Mouse (Mus musculus): ENCODE measurements around the gene Fahd2a. TPM values are rescaled to one million over a fixed set of nuclear protein-coding genes. Genes with fewer than 3 reads are reported as not detected.

Fahd2a gene
- polyA plus RNA-seq (2012; rRNA removed): 25.8 and 30.8 TPM in 2 replicates

DNA sequence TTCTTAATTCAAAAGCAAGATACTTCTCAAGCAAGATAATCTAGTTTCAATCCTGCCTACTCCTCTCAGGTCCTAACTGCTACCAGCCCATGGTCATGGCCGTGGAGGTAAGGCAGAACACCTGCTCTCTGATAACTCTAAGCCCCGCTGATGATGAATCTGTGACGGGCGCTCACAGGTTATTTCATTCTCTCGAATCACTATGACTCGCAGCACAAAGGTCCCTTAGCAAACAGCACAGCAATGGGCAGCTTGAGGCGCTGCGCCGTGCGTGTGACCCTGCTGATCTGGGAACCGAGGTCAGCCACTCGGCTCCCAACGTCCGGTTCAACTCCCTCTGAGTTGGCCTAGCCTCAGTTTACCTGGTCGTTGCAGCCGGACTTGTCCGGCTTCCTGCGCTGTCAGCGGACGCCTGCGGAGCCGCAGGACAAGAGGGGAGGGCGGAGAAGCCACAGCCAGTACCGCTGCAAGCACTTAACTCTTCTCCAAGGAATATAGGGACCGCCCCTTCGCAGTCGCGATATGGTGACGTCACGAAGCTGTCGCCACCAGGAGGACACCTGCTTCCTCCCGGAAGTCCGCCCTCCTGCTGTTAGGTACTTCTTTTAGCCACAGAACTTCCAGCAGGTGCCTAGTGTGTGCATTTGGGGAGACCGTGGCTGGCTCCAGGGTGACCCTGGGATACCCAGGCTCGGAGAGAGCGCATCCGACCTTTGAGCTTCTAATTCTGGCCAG is at the start of gene Fahd2a:
TSS of gene Fahd2a (minus strand) at position 511 of the 735 bp plus-strand sequence.
- DNase-seq (ENCODE audit: low read depth): peak; percentile 97
- TF ChIP-seq POLR2A (IDR thresholded peaks at IDR 0.05; ENCODE audit: borderline replicate concordance, extremely low read depth, insufficient read depth, insufficient read length, poor library complexity, severe bottlenecking) (peak; percentile 38; the same call in 1 of the 2 replicates), CTCF (IDR thresholded peaks at IDR 0.05; ENCODE audit: borderline replicate concordance, extremely low read depth, insufficient read depth, insufficient read length) (no peak)

- TF ChIP-seq CTCF (IDR thresholded peaks at IDR 0.05; ENCODE audit: borderline replicate concordance, extremely low read depth, insufficient read depth, insufficient read length) (no peak), POLR2A (IDR thresholded peaks at IDR 0.05; ENCODE audit: borderline replicate concordance, extremely low read depth, insufficient read depth, insufficient read length, poor library complexity, severe bottlenecking) (no peak)
- peak; percentile 89 for DNase-seq (ENCODE audit: low read depth)
Observed at GRCm38 (mm10) chr2:127484476-127485170, 40.3 kb upstream of the Fahd2a start.

DNA sequence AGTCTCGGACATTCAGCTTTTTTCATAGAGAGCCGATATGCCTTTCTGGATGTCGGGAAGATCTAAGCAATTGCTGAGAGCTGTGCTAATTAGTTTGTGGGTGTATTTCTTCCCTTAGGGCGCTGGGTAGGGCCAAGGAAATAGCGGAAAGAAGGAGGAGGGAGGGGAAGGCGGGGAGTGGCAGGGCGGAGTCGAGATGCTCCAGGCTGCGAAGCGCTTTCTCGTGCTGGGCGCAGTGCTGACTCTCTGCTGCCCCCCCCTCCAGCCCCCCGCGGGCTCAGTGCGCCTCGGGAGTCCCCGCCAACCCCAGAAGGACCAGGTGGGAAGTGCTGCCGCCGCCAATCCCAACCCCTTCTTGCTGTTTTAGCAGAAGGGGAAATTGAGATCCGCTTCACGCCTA is 38.6 kb upstream of the Fahd2a start:
- peak; percentile 52 for DNase-seq (ENCODE audit: low read depth)

DNA sequence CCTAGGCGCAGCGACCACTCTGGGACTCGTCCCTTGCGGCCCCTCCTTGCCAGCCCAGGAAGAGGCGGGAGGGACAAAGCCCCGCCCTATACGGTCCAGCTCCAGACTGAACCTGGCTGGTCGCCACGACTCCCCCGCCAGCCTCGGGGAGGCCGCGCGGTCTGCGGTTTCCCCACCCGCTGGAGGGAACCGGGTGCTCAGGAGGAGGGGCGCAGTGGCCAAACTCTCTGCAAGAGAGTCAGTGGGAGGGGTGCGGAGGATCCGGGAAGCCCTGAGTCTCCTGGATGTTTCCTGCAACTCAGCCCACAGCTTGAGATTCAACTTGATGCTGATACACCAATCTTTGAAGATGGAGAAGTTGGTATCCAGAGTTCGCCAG is 38.2 kb upstream of the Fahd2a start:
- TF ChIP-seq POLR2A (IDR thresholded peaks at IDR 0.05; ENCODE audit: borderline replicate concordance, extremely low read depth, insufficient read depth, insufficient read length, poor library complexity, severe bottlenecking): no peak
- TF ChIP-seq CTCF (IDR thresholded peaks at IDR 0.05; ENCODE audit: borderline replicate concordance, extremely low read depth, insufficient read depth, insufficient read length): no peak
- peak; percentile 68 for DNase-seq (ENCODE audit: low read depth)

More for the DNA sequence above, 38.6 kb upstream of the Fahd2a start:
- TF ChIP-seq CTCF (IDR thresholded peaks at IDR 0.05; ENCODE audit: borderline replicate concordance, extremely low read depth, insufficient read depth, insufficient read length): no peak
- TF ChIP-seq POLR2A (IDR thresholded peaks at IDR 0.05; ENCODE audit: borderline replicate concordance, extremely low read depth, insufficient read depth, insufficient read length, poor library complexity, severe bottlenecking): no peak

GRCm38 (mm10) chr2:127481841-127482532 is 37.6 kb upstream of the Fahd2a start:
- TF ChIP-seq POLR2A (IDR thresholded peaks at IDR 0.05; ENCODE audit: borderline replicate concordance, extremely low read depth, insufficient read depth, insufficient read length, poor library complexity, severe bottlenecking): no peak
- no peak for DNase-seq (ENCODE audit: low read depth)

GRCm38 (mm10) chr2:127479763-127480162 is 35.4 kb upstream of the Fahd2a start:
- TF ChIP-seq POLR2A (IDR thresholded peaks at IDR 0.05; ENCODE audit: borderline replicate concordance, extremely low read depth, insufficient read depth, insufficient read length, poor library complexity, severe bottlenecking) (no peak), CTCF (IDR thresholded peaks at IDR 0.05; ENCODE audit: borderline replicate concordance, extremely low read depth, insufficient read depth, insufficient read length) (no peak)
- no peak for DNase-seq (ENCODE audit: low read depth)

DNA sequence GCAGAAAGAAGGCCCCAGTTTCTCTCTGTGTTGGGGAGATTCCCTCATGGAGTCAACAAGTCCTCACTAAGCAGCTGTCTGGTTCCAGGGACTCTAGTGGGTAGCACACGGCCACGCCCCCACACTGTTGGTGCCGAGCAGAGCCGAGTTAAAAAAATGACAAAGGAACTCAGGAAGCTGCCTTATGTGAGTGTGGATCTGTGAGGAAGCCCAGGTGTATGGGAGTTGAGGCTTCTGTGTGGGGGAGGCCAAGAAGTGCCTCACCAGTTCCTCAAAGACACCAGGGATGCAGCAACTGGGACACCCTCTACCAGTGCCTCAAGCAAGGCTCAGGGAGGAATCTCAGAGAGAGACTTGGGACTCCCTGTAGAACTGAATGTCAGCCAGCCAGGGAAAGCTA is 34.8 kb upstream of the Fahd2a start:
- no peak for DNase-seq (ENCODE audit: low read depth)
- TF ChIP-seq CTCF (IDR thresholded peaks at IDR 0.05; ENCODE audit: borderline replicate concordance, extremely low read depth, insufficient read depth, insufficient read length): no peak
- TF ChIP-seq POLR2A (IDR thresholded peaks at IDR 0.05; ENCODE audit: borderline replicate concordance, extremely low read depth, insufficient read depth, insufficient read length, poor library complexity, severe bottlenecking): no peak

DNA sequence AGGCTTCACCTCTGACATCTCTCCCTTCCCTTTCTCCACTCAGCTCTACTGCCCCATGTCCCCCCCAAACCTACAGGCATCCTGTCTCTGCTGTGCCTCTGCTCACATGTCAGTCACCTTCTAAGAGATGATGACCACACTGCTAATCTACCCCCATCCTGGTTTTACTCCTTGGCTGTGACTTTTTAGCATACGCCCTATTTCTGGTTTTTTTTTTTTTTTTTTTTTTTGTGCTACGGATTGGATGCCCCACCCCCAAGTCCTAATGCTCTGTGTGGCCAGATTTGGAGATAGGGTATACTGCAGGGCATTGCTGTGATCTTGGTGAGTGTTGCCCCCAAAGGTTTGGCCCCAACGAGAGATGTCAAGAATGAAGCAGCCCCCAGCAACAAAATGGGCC is 27.9 kb upstream of the Fahd2a start:
- TF ChIP-seq CTCF (IDR thresholded peaks at IDR 0.05; ENCODE audit: borderline replicate concordance, extremely low read depth, insufficient read depth, insufficient read length) (no peak), POLR2A (IDR thresholded peaks at IDR 0.05; ENCODE audit: borderline replicate concordance, extremely low read depth, insufficient read depth, insufficient read length, poor library complexity, severe bottlenecking) (no peak)
- no peak for DNase-seq (ENCODE audit: low read depth)

DNA sequence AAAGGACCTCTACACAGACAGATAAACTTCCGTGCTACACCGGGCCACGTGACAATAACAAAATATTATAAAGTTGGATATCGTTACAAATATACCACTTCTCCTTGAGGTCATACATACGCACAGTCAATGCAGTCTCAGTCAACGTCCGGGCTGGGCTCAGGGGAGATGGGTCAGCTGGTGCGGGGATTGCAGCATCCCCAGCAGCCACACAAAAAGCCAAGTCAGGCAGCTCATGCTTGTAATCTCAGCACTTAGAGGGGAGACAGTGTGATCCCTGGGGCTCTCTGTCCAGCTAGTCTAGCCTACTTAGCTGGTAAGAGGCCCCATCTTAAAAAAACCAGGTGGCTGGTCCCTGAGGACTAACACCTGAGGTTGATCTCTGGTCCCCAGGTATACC is 26.9 kb upstream of the Fahd2a start:
- no peak for DNase-seq (ENCODE audit: low read depth)
- TF ChIP-seq CTCF (IDR thresholded peaks at IDR 0.05; ENCODE audit: borderline replicate concordance, extremely low read depth, insufficient read depth, insufficient read length): no peak
- no peak for TF ChIP-seq POLR2A (IDR thresholded peaks at IDR 0.05; ENCODE audit: borderline replicate concordance, extremely low read depth, insufficient read depth, insufficient read length, poor library complexity, severe bottlenecking)

DNA sequence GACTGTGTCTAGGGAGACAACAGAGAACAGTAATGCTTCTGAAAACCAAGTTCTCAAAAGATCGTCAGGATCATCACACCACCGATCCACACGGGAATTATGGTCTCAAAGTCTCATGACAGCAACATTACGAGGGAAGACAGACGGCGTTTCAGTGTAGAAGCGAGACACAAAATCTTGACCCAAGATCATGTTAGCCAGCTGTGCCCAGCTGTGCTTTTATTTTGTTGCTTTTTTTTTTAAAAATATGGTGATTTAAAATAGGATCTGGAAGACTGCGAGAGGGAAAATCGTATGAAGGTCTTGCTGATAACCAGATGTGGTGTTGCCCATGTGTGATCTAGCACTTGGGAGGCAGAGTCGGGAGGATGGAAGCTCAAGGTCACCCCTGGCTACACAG is 26.3 kb upstream of the Fahd2a start:
- TF ChIP-seq POLR2A (IDR thresholded peaks at IDR 0.05; ENCODE audit: borderline replicate concordance, extremely low read depth, insufficient read depth, insufficient read length, poor library complexity, severe bottlenecking) (no peak), CTCF (IDR thresholded peaks at IDR 0.05; ENCODE audit: borderline replicate concordance, extremely low read depth, insufficient read depth, insufficient read length) (no peak)
- no peak for DNase-seq (ENCODE audit: low read depth)

DNA sequence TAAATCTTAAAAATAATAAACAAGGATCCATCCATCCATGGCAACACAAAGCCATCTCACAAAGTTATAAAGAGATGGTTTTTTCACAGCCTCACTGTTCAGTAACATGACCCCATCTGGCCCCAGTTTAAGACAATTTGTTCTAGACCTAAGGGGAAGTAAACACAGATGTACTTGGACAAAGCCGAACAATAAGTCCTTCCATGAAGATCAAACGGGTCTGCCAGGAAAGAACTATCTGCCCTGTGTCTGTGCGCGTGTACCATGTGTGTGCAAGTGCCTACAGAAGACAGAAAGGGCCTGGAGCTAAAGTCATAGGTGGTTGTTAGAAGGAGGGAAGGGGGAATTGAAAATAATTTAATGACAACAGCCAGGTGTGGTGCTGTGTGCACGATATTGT is 25.8 kb upstream of the Fahd2a start:
- DNase-seq (ENCODE audit: low read depth): no peak
- TF ChIP-seq CTCF (IDR thresholded peaks at IDR 0.05; ENCODE audit: borderline replicate concordance, extremely low read depth, insufficient read depth, insufficient read length): no peak
- no peak for TF ChIP-seq POLR2A (IDR thresholded peaks at IDR 0.05; ENCODE audit: borderline replicate concordance, extremely low read depth, insufficient read depth, insufficient read length, poor library complexity, severe bottlenecking)
